Mouse (Mus musculus) ES-Bruce4 (cell line): ENCODE data around the gene Ubap1l.

ENCODE experiments used
- CTCF ChIP-seq: IDR thresholded peaks from one replicate; pipeline ENCODE4 v1.8.1; 2011; ENCODE audit warnings: low read depth, low read length
- POLR2A ChIP-seq: IDR thresholded peaks from one replicate; pipeline ENCODE4 v1.8.1; 2011; ENCODE audit warnings: low read length; ENCODE audit not compliant: insufficient read depth

GRCm38 (mm10) chr9:65381017-65381590 is 20.3 kb downstream of the Ubap1l start:
- no peak for TF ChIP-seq POLR2A
- no peak for TF ChIP-seq CTCF
